Mouse (Mus musculus): ENCODE data around the gene Cdkn1a.

DNA sequence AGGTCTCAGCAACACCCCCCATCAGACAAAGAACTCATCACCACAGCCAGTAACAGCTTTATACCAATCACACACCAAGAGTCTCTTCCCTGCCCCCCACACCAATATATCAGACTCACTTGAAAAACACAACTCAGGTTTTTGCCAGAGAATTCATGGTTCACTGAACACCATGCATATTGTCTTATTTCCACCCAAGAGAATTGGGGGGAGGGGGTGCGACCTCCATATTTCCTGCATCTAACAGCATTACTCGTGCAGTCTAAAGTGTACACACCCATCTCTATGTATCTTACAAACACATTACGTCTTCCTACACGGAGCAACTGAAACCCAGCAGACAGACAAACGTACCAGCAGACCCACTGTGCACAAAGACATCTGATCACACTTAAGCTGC, 19.0 kb upstream of the Cdkn1a start:
- TF ChIP-seq CTCF (IDR thresholded peaks at IDR 0.05; ENCODE audit: control insufficient read depth, insufficient read depth, insufficient replicate concordance, low read depth, low read length) (no peak), POLR2A (IDR thresholded peaks at IDR 0.05; ENCODE audit: control insufficient read depth, low read depth, low read length) (no peak)

Measured in testis, adult 2 months (tissue).